Mouse (Mus musculus) hindbrain, embryonic 11.5 days (tissue): ENCODE results near the gene Ssbp1. TPM values are rescaled to one million over a fixed set of nuclear protein-coding genes. Genes with fewer than 3 reads are reported as not detected.

Experiments
- ATAC-seq: fragments of 200-750 bp; cut with Nextera tagmentation; 2 replicates; pipeline ENCODE4 v1.8.0; 2017; ENCODE audit warnings: mild to moderate bottlenecking, moderate TSS enrichment, moderate library complexity; ENCODE audit not compliant: low FRiP score
- DNase-seq: peaks from one replicate; pipeline ENCODE4 v3.0.0-alpha.2; 2015; ENCODE audit warnings: low spot score
- H3K27ac ChIP-seq: fragments of 300-500 bp; sonication (generic); 2 replicates; pipeline ENCODE4 v1.5.1; 2014; ENCODE audit warnings: mild to moderate bottlenecking, low read depth, low read length
- H3K27me3 ChIP-seq: fragments of 300-500 bp; sonication (generic); 2 replicates; pipeline ENCODE4 v1.6.1; 2014; ENCODE audit warnings: mild to moderate bottlenecking, low read length, moderate library complexity, mixed read lengths; ENCODE audit not compliant: control insufficient read depth, insufficient read depth
- H3K36me3 ChIP-seq: fragments of 300-500 bp; sonication (generic); 2 replicates; pipeline ENCODE4 v1.6.1; 2014; ENCODE audit warnings: mild to moderate bottlenecking, low read length, moderate library complexity, mixed read lengths; ENCODE audit not compliant: control insufficient read depth, insufficient read depth
- H3K4me1 ChIP-seq: fragments of 300-500 bp; sonication (generic); replicated peaks from 2 replicates; pipeline ENCODE4 v1.6.1; 2014; ENCODE audit warnings: low read length, mixed read lengths; ENCODE audit not compliant: control insufficient read depth, insufficient read depth
- H3K4me2 ChIP-seq: fragments of 300-500 bp; sonication (generic); replicated peaks from 2 replicates; pipeline ENCODE4 v1.6.1; 2014; ENCODE audit warnings: mild to moderate bottlenecking, low read depth, low read length
- H3K4me3 ChIP-seq: fragments of 300-500 bp; sonication (generic); 2 replicates; pipeline ENCODE4 v1.5.1; 2014; ENCODE audit warnings: low read depth, low read length
- H3K9ac ChIP-seq: fragments of 300-500 bp; sonication (generic); 2 replicates; pipeline ENCODE4 v1.6.1; 2014; ENCODE audit warnings: low read depth, low read length
- H3K9me3 ChIP-seq: fragments of 300-500 bp; sonication (generic); 2 replicates; pipeline ENCODE4 v1.6.1; 2016; ENCODE audit warnings: low read length; ENCODE audit not compliant: control insufficient read depth
- WGBS: fragments of 180-500 bp; shearing (Covaris S2); extraction: QIAGEN DNeasy Blood & Tissue Kit; methylation state at CpG from one replicate; pipeline ENCODE4 v1.1.7; 2014; 5-methylcytosine and 5-hydroxymethylcytosine counted together
- polyA plus RNA-seq: library from polyadenylated mRNA; unstranded; fragments of >200 nt; fragmentation: Nextera tagmentation; extraction: Ambion mirVana; gene quantifications from 2 replicates; pipeline ENCODE4 v1.2.1, GENCODE M21; 2014

Gene Ssbp1
- polyA plus RNA-seq, 1 experiment from 2014 or later = 167 TPM

- WGBS = 48% methylated on average over 3 of the region's 3 CpGs
- Histone ChIP-seq H3K4me1 (no peaks in the 10 kb centered on the region), H3K36me3 (no peaks in the 10 kb centered on the region), H3K4me3 (no peak overlapping the region), H3K9me3 (no peaks in the 10 kb centered on the region), H3K27ac (no peak overlapping the region), H3K27me3 (0 out of 2 replicates have a peak, but pooled peaks cover 6% of the 10 kb centered on the region), H3K9ac (no peak overlapping the region), H3K4me2 (no peak overlapping the region)
- no peak for DNase-seq
- no peak for ATAC-seq
Measured at GRCm38 (mm10) chr6:40441755-40442154, 29.4 kb upstream of the Ssbp1 start.

DNA sequence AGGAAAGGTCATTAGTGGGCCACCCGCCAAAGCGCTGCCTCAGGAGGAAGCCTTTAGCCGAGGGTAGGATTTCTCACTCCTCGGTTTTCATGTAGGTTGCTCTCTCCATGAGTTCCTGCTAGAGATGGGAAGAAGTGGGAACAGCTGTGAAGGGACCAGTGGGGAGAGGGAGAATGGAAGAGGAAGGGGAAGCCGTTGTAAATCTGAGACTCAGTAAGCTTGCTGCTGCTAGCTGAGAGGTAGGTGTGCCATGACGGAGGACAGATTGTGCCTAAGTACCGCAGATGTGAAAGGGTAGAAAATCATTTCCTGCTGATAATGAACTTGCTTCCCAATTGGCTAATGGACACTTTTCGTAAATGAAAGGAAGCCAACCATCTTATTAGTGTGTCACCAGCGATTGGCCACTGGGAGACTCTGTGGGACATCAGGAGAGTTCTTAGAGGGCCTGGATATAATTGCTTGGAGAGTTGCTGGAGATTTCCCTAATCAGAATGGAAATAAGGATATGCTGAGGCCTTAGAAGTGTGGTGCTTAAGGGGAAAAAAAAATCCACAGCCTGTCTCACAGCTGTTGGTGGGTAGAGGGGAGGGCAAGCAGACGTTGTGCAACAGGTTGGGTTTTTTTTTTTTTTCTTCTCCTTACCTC, 27.7 kb upstream of the Ssbp1 start:
- no peak overlapping the region for H3K4me2 ChIP-seq
- H3K4me3 ChIP-seq = no peak overlapping the region
- no peaks in the 10 kb centered on the region for H3K36me3 ChIP-seq
- DNase-seq (no peak), ATAC-seq (no peak)
- no peaks in the 10 kb centered on the region for H3K4me1 ChIP-seq
- no peaks in the 10 kb centered on the region for H3K27me3 ChIP-seq
- WGBS = 46% methylated on average over 10 of the region's 10 CpGs
- no peak overlapping the region for H3K9ac ChIP-seq
- H3K9me3 ChIP-seq = no peaks in the 10 kb centered on the region
- no peak overlapping the region for H3K27ac ChIP-seq

DNA sequence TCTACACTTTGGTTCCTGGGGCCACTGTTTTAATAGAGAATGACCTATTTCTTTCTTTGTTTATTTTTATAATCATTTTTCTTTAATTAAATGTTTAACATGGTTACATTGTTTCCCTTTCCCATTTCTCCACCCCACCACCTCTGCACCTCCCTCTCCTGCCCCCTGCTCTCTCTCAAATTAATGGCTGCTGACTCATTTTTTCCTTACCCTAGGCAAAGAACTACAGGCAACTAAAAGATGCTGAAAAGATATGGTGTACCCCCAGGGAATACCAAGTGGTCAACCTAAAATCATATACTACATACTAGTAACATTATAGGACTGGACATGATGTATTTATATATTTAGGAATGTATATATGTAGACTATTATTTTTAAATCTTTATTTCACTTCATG, 22.5 kb upstream of the Ssbp1 start:
- H3K4me2 ChIP-seq = no peak overlapping the region
- ATAC-seq (no peak), DNase-seq (no peak)
- H3K36me3 ChIP-seq = no peaks in the 10 kb centered on the region
- no peaks in the 10 kb centered on the region for H3K9me3 ChIP-seq
- H3K9ac ChIP-seq = no peak overlapping the region
- H3K4me1 ChIP-seq = no peaks in the 10 kb centered on the region
- H3K27me3 ChIP-seq = no peaks in the 10 kb centered on the region
- no peak overlapping the region for H3K27ac ChIP-seq
- no peak overlapping the region for H3K4me3 ChIP-seq

DNA sequence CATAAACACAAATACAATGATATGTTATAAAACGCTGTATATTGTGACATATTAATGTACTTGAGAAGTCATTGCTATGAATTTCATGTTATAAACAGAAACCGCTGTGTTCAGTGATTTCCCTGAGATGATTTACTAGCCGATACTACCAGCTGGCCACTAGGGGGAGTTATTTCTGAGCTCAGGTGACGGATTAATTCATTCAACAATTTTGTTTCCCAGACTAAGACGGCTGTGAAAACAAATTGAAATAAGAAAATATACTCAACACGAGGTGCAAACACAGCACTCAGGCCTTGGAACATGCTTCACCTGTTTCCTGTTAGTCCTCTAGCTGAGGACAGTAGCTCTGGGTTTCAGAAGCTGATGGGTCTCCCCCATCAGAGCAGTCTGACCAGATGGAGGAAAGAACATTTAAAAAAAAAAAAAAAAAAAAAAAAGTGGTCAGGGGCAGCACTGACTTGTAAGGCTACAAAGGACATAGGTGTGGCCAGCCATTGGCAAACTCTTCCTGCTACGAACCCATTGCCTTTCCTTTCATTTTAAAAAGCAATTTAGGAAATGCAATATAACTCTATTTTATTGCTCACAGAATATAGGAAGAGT, 16.6 kb upstream of the Ssbp1 start:
- Histone ChIP-seq H3K36me3 (no peaks in the 10 kb centered on the region), H3K4me2 (no peak overlapping the region), H3K4me3 (no peak overlapping the region), H3K27ac (no peak overlapping the region), H3K9me3 (no peaks in the 10 kb centered on the region), H3K9ac (no peak overlapping the region), H3K4me1 (no peaks in the 10 kb centered on the region), H3K27me3 (no peaks in the 10 kb centered on the region)
- no peak for ATAC-seq
- DNase-seq = peak; percentile 54
- 22% methylated on average over 7 of the region's 7 CpGs for WGBS

DNA sequence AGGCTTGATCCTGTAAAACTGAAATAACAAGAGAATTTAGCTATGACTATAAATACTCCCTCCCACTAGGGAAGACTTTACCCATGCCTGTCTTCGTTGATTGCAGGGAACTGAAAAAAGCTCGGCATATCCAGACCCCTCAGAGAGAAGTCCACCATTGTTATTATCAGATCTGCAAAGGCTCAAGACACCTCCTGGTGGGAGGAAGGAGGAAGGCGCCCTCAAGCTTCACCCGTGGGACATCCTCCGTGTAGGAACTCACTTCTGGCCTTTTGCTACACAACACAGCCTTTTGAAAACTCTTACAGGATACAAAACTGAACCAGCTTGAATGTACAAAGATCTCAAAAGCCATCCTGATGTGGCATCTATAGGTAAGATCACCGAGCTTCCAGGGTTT, 5.4 kb upstream of the Ssbp1 start:
- Histone ChIP-seq H3K27ac (no peak overlapping the region), H3K4me2 (no peak overlapping the region), H3K4me3 (no peak overlapping the region), H3K9ac (no peak overlapping the region), H3K4me1 (no peaks in the 10 kb centered on the region), H3K27me3 (no peaks in the 10 kb centered on the region), H3K36me3 (no peaks in the 10 kb centered on the region), H3K9me3 (no peaks in the 10 kb centered on the region)
- ATAC-seq = no peak
- 50% methylated on average over 6 of the region's 6 CpGs for WGBS
- no peak for DNase-seq

DNA sequence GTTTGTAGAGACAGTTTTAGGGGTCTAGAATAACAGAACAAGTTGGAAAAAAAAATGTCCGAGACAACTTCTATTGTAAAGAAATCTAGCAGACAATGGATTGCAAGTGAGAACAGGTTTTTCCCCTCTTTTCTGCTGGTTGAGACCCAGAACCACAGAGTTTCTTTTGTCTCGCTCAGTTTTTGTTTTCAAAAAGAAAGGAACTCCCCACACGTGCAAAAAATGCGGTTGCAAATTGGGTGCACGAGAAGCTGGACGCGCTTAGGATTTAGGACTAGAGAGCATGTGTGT, 513 bp downstream of the Ssbp1 start:
- ATAC-seq (no peak), DNase-seq (no peak)
- H3K9ac ChIP-seq = peak overlapping the region; percentile 93
- H3K4me3 ChIP-seq = peak overlapping the region; percentile 79
- H3K4me1 ChIP-seq = no peaks in the 10 kb centered on the region
- WGBS = 0% methylated on average over 7 of the region's 7 CpGs
- peak overlapping the region; percentile 48 for H3K4me2 ChIP-seq
- no peaks in the 10 kb centered on the region for H3K9me3 ChIP-seq
- H3K27me3 ChIP-seq = no peaks in the 10 kb centered on the region
- peak overlapping the region; percentile 92 for H3K27ac ChIP-seq
- H3K36me3 ChIP-seq = peaks cover 7% of the 10 kb centered on the region; the same call in 1 of the 2 replicates

GRCm38 (mm10) chr6:40476132-40476531, 5.0 kb downstream of the Ssbp1 start:
- DNase-seq (no peak), ATAC-seq (no peak)
- no peak overlapping the region for H3K27ac ChIP-seq
- no peaks in the 10 kb centered on the region for H3K9me3 ChIP-seq
- 91% methylated on average over 4 of the region's 4 CpGs for WGBS
- H3K4me2 ChIP-seq = no peak overlapping the region
- H3K27me3 ChIP-seq = no peaks in the 10 kb centered on the region
- H3K4me3 ChIP-seq = no peak overlapping the region
- H3K4me1 ChIP-seq = no peaks in the 10 kb centered on the region
- no peak overlapping the region for H3K9ac ChIP-seq
- H3K36me3 ChIP-seq = peaks cover 12% of the 10 kb centered on the region; the same call in 1 of the 2 replicates

DNA sequence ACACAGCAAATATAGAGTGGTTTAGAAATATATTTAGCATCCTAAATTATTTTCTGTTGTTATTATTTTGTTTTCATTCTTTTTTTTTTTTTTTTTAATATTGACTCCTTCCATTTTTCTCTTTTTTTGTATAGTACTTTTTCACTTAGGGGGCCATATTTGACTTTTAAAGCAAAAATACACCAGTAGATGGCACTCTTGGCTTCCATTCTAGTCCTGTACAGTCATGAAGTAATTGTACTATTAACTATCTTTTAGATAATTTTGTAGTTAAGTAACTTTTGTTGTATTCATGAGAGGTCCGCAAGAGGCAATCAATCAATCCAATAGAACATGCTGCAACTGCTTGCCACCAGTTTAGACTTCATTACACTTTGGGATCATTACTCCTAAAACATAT, 8.6 kb downstream of the Ssbp1 start:
- DNase-seq (peak; percentile 10), ATAC-seq (no peak)
- Histone ChIP-seq H3K27me3 (no peaks in the 10 kb centered on the region), H3K9me3 (no peaks in the 10 kb centered on the region), H3K4me3 (no peak overlapping the region), H3K4me2 (no peak overlapping the region), H3K9ac (no peak overlapping the region), H3K4me1 (no peaks in the 10 kb centered on the region), H3K36me3 (peaks cover 12% of the 10 kb centered on the region; the same call in 1 of the 2 replicates), H3K27ac (no peak overlapping the region)
- 94% methylated on average over 1 of the region's 1 CpGs for WGBS

DNA sequence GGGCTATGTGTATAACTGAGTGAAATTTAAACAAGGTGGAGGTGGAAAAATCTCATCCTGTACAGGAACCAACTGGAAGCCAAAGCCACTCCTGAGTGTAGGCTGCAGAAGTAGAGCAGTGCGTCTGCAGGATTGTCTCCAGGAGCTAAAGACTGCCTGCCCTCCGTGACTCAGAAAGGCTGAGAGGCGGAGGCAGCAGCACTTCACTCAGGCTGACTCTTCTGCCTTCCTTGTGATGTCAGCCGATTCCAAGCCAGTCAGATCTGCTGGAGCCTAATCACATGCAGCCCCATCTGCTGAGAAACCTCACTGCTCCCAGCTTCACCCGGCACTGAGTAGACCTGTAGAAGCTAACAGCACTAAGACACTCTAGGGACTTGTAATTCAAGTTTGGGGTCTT, 11.2 kb downstream of the Ssbp1 start:
- Histone ChIP-seq H3K27me3 (no peaks in the 10 kb centered on the region), H3K27ac (no peak overlapping the region), H3K4me2 (no peak overlapping the region), H3K4me3 (no peak overlapping the region), H3K9ac (no peak overlapping the region), H3K9me3 (no peaks in the 10 kb centered on the region), H3K4me1 (no peaks in the 10 kb centered on the region), H3K36me3 (peaks cover 10% of the 10 kb centered on the region; the same call in 1 of the 2 replicates)
- no peak for ATAC-seq
- WGBS = 95% methylated on average over 5 of the region's 5 CpGs
- no peak for DNase-seq
